Mouse (Mus musculus) cortical plate, adult 2 months (tissue): ENCODE measurements around the gene Ankrd55.

Source experiments
- CTCF ChIP-seq: fragments of 200-500 bp; IDR thresholded peaks from 2 replicates; pipeline ENCODE4 v1.5.1; 2011; ENCODE audit warnings: mild to moderate bottlenecking, control low read depth, low read length; ENCODE audit not compliant: insufficient read depth; ENCODE audit errors: extremely low read depth
- POLR2A ChIP-seq: fragments of 200-500 bp; IDR thresholded peaks from 2 replicates; pipeline ENCODE4 v1.6.1; 2011; ENCODE audit warnings: mild to moderate bottlenecking, low read length, control low read depth; ENCODE audit not compliant: insufficient read depth; ENCODE audit errors: extremely low read depth

GRCm38 (mm10) chr13:112386494-112387075 is 98.3 kb downstream of the Ankrd55 start:
- TF ChIP-seq POLR2A (no peak), CTCF (no peak)
